Mouse (Mus musculus) urinary bladder, postnatal 25 days (tissue): ENCODE results near the gene Syn3.
A peak's percentile ranks its signal among the peaks of the same experiment; 100 is the strongest.

Source experiments
- DNase-seq: peaks from one replicate; pipeline ENCODE4 v3.0.0; 2022; ENCODE audit warnings: low spot score

Gene Syn3

DNA sequence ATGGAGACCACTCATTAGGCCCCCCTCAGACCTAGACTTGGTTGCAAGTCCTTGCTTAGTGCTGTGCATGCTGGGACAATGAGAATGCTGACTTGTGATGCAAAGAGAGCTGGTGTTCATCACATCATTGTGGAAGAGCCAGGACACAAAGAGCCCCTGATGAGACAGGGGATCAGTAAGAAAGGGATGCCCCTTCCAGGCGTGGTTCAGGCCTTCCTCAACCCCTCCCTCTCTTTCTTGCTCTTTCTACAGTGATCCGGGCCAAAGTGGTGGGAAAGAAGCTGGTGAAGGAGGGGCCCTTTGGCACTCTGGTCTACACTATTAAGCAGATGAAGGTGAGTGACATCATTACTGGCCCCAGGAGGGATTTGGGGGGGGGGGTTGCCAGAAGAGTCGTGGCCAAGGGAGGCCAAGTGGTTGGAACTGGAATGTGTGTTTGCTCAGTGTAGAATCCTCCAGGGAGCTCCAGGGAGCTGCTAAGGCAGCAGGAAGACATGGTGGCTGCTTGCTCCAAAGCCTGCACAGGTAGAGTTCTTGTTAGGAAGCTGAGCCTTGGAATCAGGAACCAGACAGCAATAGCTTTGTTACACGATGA, 160.5 kb downstream of the Syn3 start:
- no peak for DNase-seq

DNA sequence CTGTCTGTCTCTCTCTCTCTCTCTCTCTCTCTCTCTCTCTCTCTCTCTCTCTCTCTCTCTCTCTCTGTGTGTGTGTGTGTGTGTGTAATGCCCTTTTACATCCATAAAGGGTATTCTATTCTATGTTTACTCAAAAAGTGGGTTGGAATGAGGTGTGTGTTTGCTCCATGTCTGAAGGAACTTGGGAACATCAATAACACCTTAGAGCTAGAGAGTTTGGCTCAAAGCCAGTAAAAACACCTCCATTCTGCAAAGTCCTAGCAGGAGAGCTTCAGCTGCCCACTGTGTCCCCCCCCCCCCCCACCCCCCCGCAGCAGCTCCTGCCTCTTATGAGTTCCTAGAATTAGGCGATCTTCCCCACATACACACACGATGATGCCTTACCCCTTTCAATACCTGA, 161.5 kb downstream of the Syn3 start:
- no peak for DNase-seq

DNA sequence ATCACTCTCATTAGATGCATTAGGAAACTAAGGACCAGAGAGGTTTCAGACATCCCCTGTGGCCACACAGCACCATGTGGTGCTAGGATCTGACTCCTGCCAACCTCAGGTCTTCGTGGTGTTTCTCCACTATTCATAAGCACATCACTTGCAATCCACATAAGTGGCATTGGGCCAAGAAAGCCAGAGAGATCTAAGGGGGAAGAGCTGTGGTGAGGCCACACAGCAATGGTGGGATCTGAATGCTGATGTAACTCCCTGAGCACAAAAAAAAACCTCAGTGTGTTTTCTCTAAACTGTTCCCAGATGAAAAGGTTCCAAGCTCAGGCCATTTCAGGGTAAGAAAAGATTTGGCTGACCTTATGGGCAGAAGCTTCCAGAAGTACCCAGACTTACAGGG, 162.2 kb downstream of the Syn3 start:
- no peak for DNase-seq

DNA sequence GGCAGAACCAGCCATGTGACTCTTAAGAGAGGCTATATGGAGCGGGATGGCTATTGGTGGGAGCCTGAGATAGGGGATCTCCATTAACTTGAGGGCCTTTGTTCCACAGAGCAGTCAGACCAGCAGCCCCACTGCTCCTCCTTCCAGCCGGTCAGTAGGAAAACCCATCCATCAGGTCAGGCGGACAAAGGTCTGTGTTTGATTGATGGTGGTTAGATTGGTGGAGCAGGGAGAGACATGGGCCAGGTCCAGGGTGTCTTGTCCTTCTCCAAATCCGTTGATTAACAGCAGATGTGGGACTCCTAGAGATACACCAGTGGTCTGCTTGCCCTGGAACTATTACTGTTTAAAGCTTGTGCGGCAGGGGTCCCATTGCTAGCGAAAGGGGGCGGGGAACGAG, 164.1 kb downstream of the Syn3 start:
- no peak for DNase-seq

DNA sequence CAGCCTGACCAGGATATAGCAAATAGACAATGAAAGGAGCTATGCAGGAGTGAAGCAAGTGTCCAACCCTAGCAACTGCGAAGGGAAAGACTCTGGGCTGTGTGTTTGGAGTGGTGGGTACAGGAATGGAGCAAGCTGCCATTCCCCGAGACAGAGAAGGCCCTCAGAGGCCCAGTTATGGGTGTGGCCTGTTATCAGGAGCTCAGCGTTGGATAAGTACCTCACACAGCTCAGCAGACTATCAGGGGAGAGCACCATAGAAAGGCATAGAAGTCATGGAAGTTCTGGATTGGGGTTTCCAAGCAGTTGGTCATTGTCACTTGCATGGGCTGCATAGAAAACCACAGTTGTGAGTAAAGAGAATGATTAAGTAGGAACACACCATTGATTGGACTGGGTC, 165.8 kb downstream of the Syn3 start:
- DNase-seq = no peak

DNA sequence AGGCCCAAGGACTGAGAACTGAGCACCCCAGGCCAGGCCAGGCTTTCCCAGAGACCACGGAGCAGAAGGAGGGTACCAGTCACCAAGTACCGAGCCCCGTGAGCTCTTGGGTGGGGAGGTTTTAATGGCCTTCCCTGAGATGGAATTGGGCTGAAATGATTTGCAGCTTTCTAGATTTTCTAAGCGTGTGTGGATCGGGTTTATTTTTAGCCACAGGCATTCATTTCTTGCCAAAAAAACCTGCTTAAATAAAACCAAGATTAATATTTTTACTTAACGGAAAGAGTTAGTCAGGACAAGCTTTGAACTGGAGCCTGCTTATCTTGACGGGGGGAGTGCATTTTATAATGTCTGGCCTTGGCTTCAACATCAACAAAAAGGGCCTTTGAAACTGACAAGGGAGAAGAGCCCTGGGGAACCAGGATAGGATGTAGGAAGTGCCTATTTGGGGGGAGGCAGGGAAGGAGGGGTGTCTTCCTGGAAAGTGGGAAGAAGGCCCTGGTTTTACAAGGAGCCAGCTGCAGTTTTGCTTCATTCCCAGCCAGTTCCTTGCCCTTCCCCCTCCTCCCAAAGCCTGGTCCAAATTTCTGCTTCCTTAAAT, 166.9 kb downstream of the Syn3 start:
- DNase-seq = no peak

DNA sequence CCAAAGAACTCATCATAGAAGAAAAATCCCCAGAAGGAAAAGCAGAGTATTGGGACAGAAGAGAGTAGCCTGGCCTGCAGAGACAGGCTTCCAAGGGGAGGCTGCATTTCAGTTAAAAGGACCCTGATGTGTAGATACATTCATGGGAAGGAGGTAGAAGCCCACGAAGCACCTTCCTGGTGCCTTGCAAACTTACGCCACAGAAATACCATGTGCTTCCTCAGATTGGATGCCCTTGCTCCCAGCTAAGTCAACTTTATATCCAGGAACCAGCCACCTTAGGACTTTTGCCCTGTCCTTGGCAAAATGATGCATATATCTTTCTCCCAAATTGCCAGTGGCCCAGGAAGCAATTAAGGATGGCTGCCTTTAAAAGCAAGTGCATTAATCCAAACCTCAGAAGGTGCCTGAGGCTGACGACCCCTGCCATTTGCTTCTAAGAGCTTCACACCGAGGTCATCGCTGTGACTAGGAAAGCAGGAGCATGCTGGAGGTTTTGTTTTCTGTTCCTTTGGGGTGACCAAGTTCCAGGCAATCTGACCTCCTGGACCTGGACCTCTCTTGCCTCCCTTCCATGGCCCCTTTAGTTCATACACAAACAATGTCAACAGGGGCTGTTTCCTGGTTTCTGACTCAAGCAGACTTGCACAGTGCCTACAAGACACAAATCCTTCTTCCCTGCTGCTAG, 167.6 kb downstream of the Syn3 start:
- DNase-seq = no peak

DNA sequence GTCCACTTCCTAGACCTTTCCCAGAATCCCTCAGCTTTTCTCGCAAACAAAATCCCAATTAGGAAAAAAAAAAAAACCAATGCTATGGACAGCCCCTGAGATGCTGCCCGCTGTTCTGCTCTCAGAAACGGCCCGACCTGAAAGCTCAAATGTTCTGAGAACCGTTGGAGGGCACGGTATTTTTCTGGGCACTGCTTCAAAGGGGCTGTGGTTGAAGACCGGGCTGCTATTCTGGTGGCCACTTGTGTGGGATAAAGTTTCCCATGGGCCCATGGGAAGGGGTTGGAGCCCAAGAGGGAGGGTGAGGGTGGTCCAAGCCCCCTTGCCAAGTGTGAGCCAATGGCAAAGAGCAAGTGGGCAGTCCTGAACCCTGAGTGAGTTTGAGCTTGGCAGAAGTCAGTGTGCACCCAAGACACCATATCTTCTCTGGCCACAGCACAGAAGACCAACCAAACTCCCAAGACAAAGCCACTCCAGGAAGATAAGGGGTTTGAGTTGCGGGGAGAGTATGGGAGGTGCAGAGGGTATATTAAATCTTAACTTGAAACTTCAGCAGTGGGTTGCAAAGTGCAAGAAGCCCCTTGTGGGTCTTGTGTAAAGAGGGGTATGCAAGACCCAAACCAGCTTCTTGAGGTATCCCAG, 169.3 kb downstream of the Syn3 start:
- DNase-seq = no peak

DNA sequence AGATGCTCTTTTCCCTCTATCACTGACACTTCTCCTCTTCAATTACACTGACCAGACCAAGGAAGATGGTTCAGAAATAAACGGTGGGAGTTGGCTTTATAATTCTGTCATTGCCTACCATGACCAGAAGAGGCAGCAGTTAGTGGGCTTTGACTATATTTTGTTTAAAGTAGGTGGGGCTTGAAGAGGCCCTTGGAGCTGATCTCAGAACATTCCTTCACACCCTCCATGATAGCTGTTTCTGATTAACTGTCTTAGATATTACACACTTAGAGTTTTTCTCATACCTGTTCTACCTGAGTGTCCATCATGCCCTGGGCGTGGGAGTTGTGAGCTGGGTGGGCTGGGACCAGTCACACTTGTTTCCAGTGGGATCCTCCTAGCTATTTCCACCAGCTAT, 170.0 kb downstream of the Syn3 start:
- no peak for DNase-seq

DNA sequence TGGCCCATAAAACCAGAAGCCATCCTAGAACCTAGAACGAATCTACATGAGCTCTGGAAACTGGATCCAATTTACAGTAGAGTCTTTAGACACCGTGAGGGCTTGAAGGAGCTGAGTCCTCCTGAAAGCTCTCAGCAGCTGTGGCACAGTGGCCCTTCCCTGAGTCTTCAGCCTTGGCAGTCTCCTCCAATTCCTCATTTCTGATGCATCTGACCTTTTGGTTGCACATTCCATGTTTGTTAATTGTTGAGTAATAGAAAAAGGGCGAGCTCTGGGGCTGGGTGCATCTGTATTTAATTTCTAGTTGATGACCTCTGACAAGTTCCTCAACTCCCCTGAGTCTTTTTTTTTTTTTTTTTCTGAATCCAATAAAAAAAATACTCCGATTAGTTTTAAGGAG, 170.6 kb downstream of the Syn3 start:
- no peak for DNase-seq

DNA sequence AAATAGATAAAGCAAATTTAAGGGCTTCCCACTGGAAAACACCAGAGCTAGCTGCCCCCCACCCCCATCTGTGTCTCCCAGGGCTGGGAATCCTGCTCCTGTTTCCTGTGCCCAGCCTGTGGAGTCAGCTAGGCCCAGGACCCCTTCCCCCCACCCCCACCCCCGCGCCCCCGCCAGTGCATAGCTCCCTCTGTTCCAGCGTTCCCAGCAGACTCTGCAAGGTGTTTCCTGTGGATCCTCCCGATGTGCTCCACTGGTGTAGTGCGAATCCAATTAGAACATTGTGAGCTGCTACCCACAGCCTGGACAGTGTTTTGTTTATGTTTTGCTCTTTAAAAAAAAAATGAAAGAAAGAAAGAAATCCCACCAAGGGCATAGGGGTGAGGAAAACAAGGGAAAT, 173.4 kb downstream of the Syn3 start:
- no peak for DNase-seq

DNA sequence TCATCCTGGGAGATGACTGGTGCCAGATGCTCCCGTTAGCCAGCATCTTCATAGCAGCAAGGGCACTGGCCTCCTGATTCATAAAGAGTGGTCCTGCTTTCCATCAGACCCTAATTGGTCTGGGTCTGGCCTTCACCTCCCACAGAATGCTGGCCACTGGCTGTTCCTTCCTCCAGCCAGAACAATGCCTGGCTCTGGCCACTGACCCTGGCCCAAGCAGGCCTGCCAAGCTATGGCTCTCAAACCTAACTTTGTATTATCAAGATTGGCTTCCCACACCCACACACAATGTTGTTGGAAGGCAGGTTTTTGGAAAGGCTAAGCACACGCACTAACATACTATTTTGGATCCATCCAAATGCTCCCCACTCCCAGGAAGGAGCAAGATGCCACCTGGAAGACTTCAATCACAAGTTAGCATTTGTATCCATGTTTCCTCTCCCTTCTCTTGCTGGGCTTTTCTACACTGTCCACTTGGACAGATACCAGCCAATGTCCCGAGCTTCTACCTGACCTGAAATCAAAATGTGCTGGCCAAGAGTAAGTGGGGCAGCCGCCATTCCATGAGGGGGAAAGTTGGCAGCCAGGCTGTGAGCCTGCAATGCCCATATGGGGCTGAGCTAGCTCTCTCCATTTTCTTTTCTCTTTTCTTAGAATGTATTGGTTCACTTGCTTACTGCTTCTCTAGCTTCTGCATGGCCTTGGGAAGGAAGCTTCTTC, 175.3 kb downstream of the Syn3 start:
- DNase-seq = no peak

DNA sequence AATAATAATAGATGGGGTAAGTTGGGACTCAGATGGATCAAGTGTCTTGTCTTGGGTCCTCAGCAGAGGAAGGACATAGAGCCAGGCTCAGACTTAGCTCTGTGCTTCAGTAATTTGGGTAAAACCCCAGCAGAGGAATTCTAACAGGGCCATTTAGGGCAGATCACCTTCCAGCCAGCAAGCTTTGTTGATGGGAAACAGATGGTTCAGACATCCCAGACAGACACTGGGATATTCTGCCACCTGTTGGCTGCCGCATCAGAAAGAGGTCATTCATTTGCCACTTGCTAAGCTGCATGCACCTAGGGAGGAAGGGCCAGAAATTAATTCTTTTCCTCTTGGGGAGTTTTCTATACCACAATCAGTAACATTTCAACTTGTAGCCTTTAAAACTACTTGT, 176.7 kb downstream of the Syn3 start:
- DNase-seq = no peak

DNA sequence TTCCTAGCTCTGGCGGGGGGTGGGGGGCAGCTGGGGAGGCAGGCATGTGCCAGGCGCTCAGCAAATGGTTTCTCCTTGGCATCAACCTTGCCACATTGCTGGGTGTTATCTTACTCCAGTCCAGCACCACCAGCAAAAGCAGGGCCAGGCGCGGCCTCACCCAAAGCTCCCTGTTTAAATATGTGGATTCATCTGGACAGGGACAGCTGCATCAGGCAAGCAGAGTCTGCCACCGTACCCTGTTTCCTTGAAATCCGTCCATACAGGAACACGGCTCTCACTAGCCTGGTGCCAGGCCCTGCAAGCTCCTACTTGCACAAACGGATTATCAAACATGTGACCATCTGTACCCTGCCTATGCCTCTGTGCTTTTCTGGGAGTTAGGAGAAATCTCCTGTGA, 177.5 kb downstream of the Syn3 start:
- DNase-seq = no peak

DNA sequence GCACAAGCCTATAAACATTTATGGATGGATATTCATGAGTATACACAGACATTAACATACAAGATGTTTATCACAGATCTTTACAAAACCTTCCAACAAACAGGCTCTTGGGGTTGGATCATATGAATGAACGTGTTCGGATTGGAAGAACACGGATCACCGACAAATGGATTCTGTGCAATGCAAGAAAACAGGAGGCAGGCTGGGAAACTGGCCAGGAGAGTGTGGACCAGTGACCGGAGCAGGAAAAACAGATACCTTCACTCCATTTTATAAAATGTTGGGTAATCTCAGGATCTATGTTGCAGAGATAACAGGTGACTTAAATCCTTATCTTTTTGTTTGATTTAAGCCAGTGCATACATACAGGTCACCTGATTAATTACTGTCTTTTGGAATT, 178.5 kb downstream of the Syn3 start:
- DNase-seq = no peak

DNA sequence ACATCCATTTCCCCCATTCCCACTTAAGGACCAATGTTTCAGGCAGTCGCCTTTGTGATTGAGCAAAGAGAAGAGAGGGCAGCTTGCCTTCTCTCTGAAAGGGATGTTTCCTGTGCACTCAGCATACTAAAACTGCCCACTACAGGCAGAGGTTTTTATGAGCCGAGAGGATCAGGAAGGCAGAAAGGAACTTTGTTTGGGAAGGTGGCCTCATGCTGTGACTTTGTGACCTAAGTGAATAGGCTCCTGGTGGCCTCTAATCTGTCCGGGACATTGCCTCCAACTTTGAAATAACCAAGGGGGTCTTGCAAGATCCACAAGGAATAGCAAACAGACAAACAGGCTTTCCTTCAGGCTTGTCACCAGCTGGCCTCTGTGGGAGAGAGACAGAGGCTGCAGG, 179.2 kb downstream of the Syn3 start:
- no peak for DNase-seq

DNA sequence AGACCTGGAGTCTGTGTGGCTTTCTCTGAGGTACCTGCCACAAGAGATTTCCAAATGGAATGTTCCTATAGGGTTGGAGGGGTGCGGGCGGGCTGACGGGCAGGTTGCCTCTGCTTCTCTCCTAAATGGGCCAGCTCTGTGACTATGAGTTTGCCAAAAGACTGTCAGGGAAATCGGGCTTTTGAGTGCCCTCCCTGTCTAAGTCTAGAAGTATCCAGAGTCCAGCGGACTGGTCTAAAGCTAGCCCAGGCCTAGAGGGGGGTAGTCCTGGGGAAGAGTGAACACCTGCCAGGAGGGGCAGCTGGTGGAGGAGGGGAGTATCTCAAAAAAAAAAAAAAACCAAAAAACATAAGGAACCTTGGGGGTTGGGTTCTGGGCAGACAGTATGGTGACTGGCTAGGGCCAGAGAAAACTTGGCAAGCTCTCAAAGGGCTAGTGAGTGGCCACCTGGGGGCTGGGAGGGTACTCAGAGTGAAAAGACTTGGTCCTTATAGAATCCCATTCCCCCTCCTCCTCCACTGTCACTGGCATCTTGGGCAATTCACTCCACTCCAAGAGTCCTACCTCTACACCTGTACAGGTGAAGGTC, 180.1 kb downstream of the Syn3 start:
- no peak for DNase-seq

DNA sequence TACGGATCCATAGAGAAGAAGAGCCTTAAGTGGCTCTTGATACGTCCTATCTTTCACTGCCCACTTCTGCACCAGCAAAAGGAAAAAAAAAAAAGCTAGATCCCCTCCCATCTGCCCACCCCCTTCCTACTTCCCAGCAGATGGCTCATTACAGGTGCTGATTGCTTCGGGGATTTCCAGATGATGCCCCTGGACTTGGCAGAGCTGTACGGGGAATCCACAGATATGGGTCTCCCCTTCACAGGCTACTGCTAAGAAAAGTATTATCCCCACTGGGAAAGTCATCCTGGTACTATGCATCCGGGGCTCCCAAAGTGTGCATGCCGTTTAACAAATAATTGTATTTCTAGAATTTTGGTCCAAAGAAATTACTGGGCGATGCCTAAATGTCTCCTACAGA, 181.1 kb downstream of the Syn3 start:
- DNase-seq = no peak

DNA sequence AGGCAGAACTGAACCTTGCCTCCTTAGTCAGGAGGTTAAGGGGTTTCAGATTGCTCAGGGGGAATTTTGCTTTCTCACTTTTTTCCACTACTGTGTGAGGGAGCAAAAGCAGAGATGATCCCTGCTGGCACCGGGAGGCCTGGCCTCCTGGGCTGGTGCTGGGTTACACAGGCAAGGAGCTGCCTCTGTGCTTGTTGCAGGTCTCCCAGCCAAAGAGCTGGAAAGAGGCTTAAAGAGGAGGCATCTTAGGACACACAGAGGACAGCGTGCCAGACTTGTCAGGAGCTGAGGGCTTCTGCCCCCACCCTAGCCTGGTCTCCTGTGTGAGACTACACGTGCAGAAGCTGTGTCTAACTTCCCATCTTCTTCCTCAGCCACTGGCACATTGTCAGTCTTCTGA, 183.2 kb downstream of the Syn3 start:
- no peak for DNase-seq

DNA sequence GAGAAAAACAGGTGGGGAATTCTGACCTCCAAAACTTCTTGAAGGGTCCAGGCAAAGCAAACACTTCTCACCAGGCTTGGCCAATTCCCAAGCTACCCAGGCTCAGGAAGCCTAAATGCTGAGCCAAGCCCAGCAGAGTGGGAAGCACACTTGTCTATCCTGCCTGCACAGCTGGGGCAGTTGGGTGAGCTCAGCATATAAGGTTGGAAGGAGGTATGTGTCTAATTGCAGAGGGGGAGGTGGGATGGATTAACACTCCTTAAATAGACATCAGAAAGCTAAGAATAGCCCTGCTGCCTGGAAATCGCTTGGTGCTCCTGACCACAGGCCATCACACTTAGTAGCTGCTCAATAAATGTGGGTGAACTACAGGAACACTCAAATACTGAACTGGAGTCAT, 185.2 kb downstream of the Syn3 start:
- DNase-seq = no peak

DNA sequence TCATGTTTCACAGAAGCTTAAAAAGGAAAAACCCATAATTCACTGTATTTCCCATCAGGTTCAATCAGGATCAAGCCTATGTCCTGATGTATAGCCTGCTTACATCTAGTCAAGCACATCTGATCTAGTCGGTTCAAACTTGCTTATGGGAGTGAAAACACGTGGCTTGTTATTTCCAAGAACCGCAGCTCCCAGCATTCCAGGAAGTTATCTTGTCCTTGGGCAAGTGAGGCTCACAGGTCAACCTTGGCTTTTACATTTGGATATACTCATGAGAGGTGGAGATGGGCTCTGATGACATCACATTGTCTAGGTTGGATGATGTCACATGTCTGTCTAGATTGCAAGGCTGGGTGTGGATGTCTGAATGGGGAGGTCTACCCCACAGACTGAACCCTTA, 185.7 kb downstream of the Syn3 start:
- DNase-seq = no peak

DNA sequence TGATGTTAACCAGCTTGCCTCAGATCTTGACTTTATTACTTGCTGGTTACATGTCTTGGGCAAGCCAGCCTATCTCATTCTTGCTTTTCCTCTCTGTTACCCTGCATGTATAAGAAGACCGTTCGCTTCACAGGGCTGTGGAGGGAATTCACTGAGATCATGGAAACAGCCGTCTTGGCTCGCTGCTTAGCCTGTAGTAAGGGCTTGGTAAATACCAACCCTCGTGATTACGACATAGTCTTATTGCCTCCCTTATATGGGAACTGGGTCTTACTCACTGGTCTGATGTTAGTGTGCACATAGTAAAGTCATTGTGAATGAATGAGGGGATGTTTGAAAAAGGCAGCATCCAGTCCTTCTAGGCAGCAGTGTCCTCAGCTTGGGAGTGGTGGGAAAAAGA, 188.2 kb downstream of the Syn3 start:
- DNase-seq = peak; percentile 39
